Mouse (Mus musculus) embryo, embryonic 10 days (tissue): Measurements from ENCODE around the gene 4930539E08Rik.

Source experiments
- DNase-seq: peaks from one replicate; pipeline ENCODE4 v3.0.0-alpha.2; 2015; ENCODE audit warnings: low spot score

4930539E08Rik gene

GRCm38 (mm10) chr17:28895217-28895875, 19.8 kb downstream of the 4930539E08Rik start:
- DNase-seq, result no peak

GRCm38 (mm10) chr17:28894050-28894767, 20.9 kb downstream of the 4930539E08Rik start:
- DNase-seq, result no peak

GRCm38 (mm10) chr17:28886266-28886665, 28.9 kb downstream of the 4930539E08Rik start:
- no peak for DNase-seq

- no peak for DNase-seq
Measured at GRCm38 (mm10) chr17:28885231-28885630, 29.9 kb downstream of the 4930539E08Rik start.

GRCm38 (mm10) chr17:28883941-28884516, 31.1 kb downstream of the 4930539E08Rik start:
- DNase-seq, result no peak

GRCm38 (mm10) chr17:28882810-28883209, 32.3 kb downstream of the 4930539E08Rik start:
- no peak for DNase-seq

- peak; percentile 85 for DNase-seq
Measured at GRCm38 (mm10) chr17:28882316-28882715, 32.8 kb downstream of the 4930539E08Rik start.

GRCm38 (mm10) chr17:28879931-28880391, 35.2 kb downstream of the 4930539E08Rik start:
- peak; percentile 82 for DNase-seq

- peak; percentile 68 for DNase-seq
Measured at GRCm38 (mm10) chr17:28876821-28877220, 38.3 kb downstream of the 4930539E08Rik start.

GRCm38 (mm10) chr17:28876331-28876730, 38.8 kb downstream of the 4930539E08Rik start:
- no peak for DNase-seq

- no peak for DNase-seq
Measured at GRCm38 (mm10) chr17:28875316-28875715, 39.8 kb downstream of the 4930539E08Rik start.

GRCm38 (mm10) chr17:28874825-28875224, 40.3 kb downstream of the 4930539E08Rik start:
- no peak for DNase-seq

GRCm38 (mm10) chr17:28874216-28874615, 40.9 kb downstream of the 4930539E08Rik start:
- no peak for DNase-seq

- DNase-seq, result no peak
Measured at GRCm38 (mm10) chr17:28872322-28872721, 42.8 kb downstream of the 4930539E08Rik start.

- no peak for DNase-seq
Measured at GRCm38 (mm10) chr17:28871831-28872230, 43.3 kb downstream of the 4930539E08Rik start.

- DNase-seq, result no peak
Measured at GRCm38 (mm10) chr17:28870435-28870834, 44.7 kb downstream of the 4930539E08Rik start.

GRCm38 (mm10) chr17:28869412-28870110, 45.6 kb downstream of the 4930539E08Rik start:
- no peak for DNase-seq

GRCm38 (mm10) chr17:28867381-28867780, 47.7 kb downstream of the 4930539E08Rik start:
- DNase-seq, result no peak

- no peak for DNase-seq
Measured at GRCm38 (mm10) chr17:28866921-28867320, 48.2 kb downstream of the 4930539E08Rik start.

GRCm38 (mm10) chr17:28864464-28864863, 50.7 kb downstream of the 4930539E08Rik start:
- no peak for DNase-seq

GRCm38 (mm10) chr17:28863926-28864325, 51.2 kb downstream of the 4930539E08Rik start:
- DNase-seq, result no peak

- DNase-seq, result no peak
Measured at GRCm38 (mm10) chr17:28858205-28858604, 56.9 kb downstream of the 4930539E08Rik start, which contains the start of gene Pnpla1. TSS of gene Pnpla1 (plus strand) at chr17:28858411.
